Mouse (Mus musculus) embryonic facial prominence, embryonic 15.5 days (tissue): ENCODE results near the gene Ctsw. TPM values are rescaled to one million over a fixed set of nuclear protein-coding genes. Genes with fewer than 3 reads are reported as not detected.
A peak's percentile ranks its signal among the peaks of the same experiment; 100 is the strongest.

Experiments
- ATAC-seq: fragments of 200-750 bp; cut with Nextera tagmentation; 2 replicates; pipeline ENCODE4 v1.8.0; 2017; ENCODE audit warnings: low read depth, moderate TSS enrichment; ENCODE audit not compliant: insufficient number of reproducible peaks, low FRiP score, low TSS enrichment
- H3K27ac ChIP-seq: fragments of 300-500 bp; sonication (generic); replicated peaks from 2 replicates; pipeline ENCODE4 v1.5.1; 2015; ENCODE audit warnings: mild to moderate bottlenecking, inconsistent platforms
- H3K27me3 ChIP-seq: fragments of 300-500 bp; sonication (generic); 2 replicates; pipeline ENCODE4 v1.6.1; 2015; ENCODE audit warnings: inconsistent platforms
- H3K36me3 ChIP-seq: fragments of 300-500 bp; sonication (generic); 2 replicates; pipeline ENCODE4 v1.6.1; 2015; ENCODE audit warnings: mild to moderate bottlenecking, inconsistent platforms
- H3K4me1 ChIP-seq: fragments of 300-500 bp; sonication (generic); 2 replicates; pipeline ENCODE4 v1.6.1; 2015; ENCODE audit warnings: inconsistent platforms
- H3K4me2 ChIP-seq: fragments of 300-500 bp; sonication (generic); replicated peaks from 2 replicates; pipeline ENCODE4 v1.6.1; 2015; ENCODE audit warnings: mild to moderate bottlenecking, inconsistent platforms
- H3K4me3 ChIP-seq: fragments of 300-500 bp; sonication (generic); replicated peaks from 2 replicates; pipeline ENCODE4 v1.5.1; 2015; ENCODE audit warnings: mild to moderate bottlenecking, inconsistent platforms
- H3K9ac ChIP-seq: fragments of 300-500 bp; sonication (generic); 2 replicates; pipeline ENCODE4 v1.6.1; 2015; ENCODE audit warnings: inconsistent platforms
- H3K9me3 ChIP-seq: fragments of 300-500 bp; sonication (generic); replicated peaks from 2 replicates; pipeline ENCODE4 v1.6.1; 2016; ENCODE audit warnings: inconsistent platforms
- WGBS: fragments of 180-500 bp; shearing (Covaris S2); methylation state at CpG from one replicate; pipeline ENCODE4 v1.1.7; 2015; 5-methylcytosine and 5-hydroxymethylcytosine counted together
- polyA plus RNA-seq: library from polyadenylated mRNA; unstranded; fragments of >200 nt; fragmentation: Nextera tagmentation; extraction: Ambion mirVana; gene quantifications from 2 replicates; pipeline ENCODE4 v1.2.1, GENCODE M21; 2015

The Ctsw gene
- polyA plus RNA-seq, 1 experiment from 2014 or later: 1.4 TPM

GRCm38 (mm10) chr19:5474281-5475068, 6.2 kb upstream of the Ctsw start:
- Histone ChIP-seq H3K27me3 (no peaks in the 10 kb centered on the region), H3K4me3 (peak overlapping the region; percentile 65), H3K4me2 (peak overlapping the region; percentile 82), H3K9me3 (no peaks in the 10 kb centered on the region), H3K4me1 (peaks cover 39% of the 10 kb centered on the region), H3K9ac (peak overlapping the region; percentile 74), H3K36me3 (peaks cover 30% of the 10 kb centered on the region), H3K27ac (peak overlapping the region; percentile 93)
- peak; percentile 55 for ATAC-seq
- under 1% methylated on average over 51 of the region's 68 CpGs for WGBS

GRCm38 (mm10) chr19:5473720-5474119, 5.4 kb upstream of the Ctsw start, which contains the start of gene Efemp2:
Gene Efemp2, plus strand, starts transcription at chr19:5473954.
- Histone ChIP-seq H3K27me3 (no peaks in the 10 kb centered on the region), H3K9me3 (no peaks in the 10 kb centered on the region), H3K4me3 (peak within 1 kb of the TSS; percentile 65), H3K9ac (peak within 1 kb of the TSS; percentile 74), H3K4me2 (peak within 1 kb of the TSS; percentile 82), H3K4me1 (peaks cover 39% of the 10 kb centered on the region), H3K36me3 (peaks cover 22% of the 10 kb centered on the region), H3K27ac (peak within 1 kb of the TSS; percentile 93)
- peak; percentile 70 for ATAC-seq
- under 1% methylated on average over 22 of the region's 22 CpGs for WGBS

- no peak overlapping the region for H3K4me3 ChIP-seq
- peaks cover 42% of the 10 kb centered on the region for H3K4me1 ChIP-seq
- no peak for ATAC-seq
- WGBS: 76% methylated on average over 3 of the region's 3 CpGs
- no peaks in the 10 kb centered on the region for H3K27me3 ChIP-seq
- peak overlapping the region; percentile 93; the same call in 1 of the 2 replicates for H3K27ac ChIP-seq
- no peak overlapping the region for H3K9ac ChIP-seq
- H3K9me3 ChIP-seq: no peaks in the 10 kb centered on the region
- H3K4me2 ChIP-seq: no peak overlapping the region
- peaks cover 16% of the 10 kb centered on the region for H3K36me3 ChIP-seq
These were observed 4.5 kb upstream of the Ctsw start for GRCm38 (mm10) chr19:5472857-5473256.

- Histone ChIP-seq H3K9me3 (no peaks in the 10 kb centered on the region), H3K9ac (no peak overlapping the region), H3K27ac (peak overlapping the region; percentile 65; the same call in 1 of the 2 replicates), H3K27me3 (no peaks in the 10 kb centered on the region), H3K4me1 (peaks cover 35% of the 10 kb centered on the region), H3K36me3 (peaks cover 16% of the 10 kb centered on the region), H3K4me3 (no peak overlapping the region), H3K4me2 (no peak overlapping the region)
- WGBS: 31% methylated on average over 5 of the region's 5 CpGs
- ATAC-seq: no peak
These were observed 3.5 kb upstream of the Ctsw start for GRCm38 (mm10) chr19:5471846-5472245.

GRCm38 (mm10) chr19:5466916-5467500, 1.3 kb downstream of the Ctsw start:
- no peak for ATAC-seq
- Histone ChIP-seq H3K4me3 (no peak overlapping the region), H3K4me1 (peaks cover 14% of the 10 kb centered on the region), H3K27ac (no peak overlapping the region), H3K36me3 (peaks cover 51% of the 10 kb centered on the region), H3K27me3 (no peaks in the 10 kb centered on the region), H3K9ac (no peak overlapping the region), H3K4me2 (no peak overlapping the region), H3K9me3 (no peaks in the 10 kb centered on the region)
- 93% methylated on average over 6 of the region's 6 CpGs for WGBS

- Histone ChIP-seq H3K4me2 (no peak overlapping the region), H3K4me3 (no peak overlapping the region), H3K27ac (no peak overlapping the region), H3K4me1 (peaks cover 28% of the 10 kb centered on the region), H3K36me3 (peaks cover 56% of the 10 kb centered on the region), H3K9ac (no peak overlapping the region), H3K9me3 (no peaks in the 10 kb centered on the region), H3K27me3 (no peaks in the 10 kb centered on the region)
- ATAC-seq: no peak
- WGBS: 95% methylated on average over 8 of the region's 8 CpGs
These were observed 3.3 kb downstream of the Ctsw start for GRCm38 (mm10) chr19:5465037-5465436.

- Histone ChIP-seq H3K9me3 (no peaks in the 10 kb centered on the region), H3K27me3 (peaks cover 2% of the 10 kb centered on the region; the same call in 1 of the 2 replicates), H3K4me3 (peak overlapping the region; percentile 31), H3K4me2 (peak overlapping the region; percentile 46), H3K9ac (peak overlapping the region; percentile 15; the same call in 1 of the 2 replicates), H3K4me1 (peaks cover 32% of the 10 kb centered on the region), H3K27ac (peak overlapping the region; percentile 40), H3K36me3 (peaks cover 56% of the 10 kb centered on the region)
- WGBS: 35% methylated on average over 15 of the region's 15 CpGs
- peak; percentile 29; the same call in 1 of the 2 replicates for ATAC-seq
These were observed 4.3 kb downstream of the Ctsw start for GRCm38 (mm10) chr19:5463791-5464562.

GRCm38 (mm10) chr19:5463212-5463611, 5.1 kb downstream of the Ctsw start:
- Histone ChIP-seq H3K4me2 (no peak overlapping the region), H3K36me3 (peaks cover 56% of the 10 kb centered on the region), H3K27me3 (peaks cover 4% of the 10 kb centered on the region; the same call in 1 of the 2 replicates), H3K4me3 (no peak overlapping the region), H3K9ac (no peak overlapping the region), H3K9me3 (no peaks in the 10 kb centered on the region), H3K27ac (no peak overlapping the region), H3K4me1 (peaks cover 31% of the 10 kb centered on the region)
- no peak for ATAC-seq
- 87% methylated on average over 9 of the region's 9 CpGs for WGBS

- peaks cover 40% of the 10 kb centered on the region for H3K36me3 ChIP-seq
- H3K4me1 ChIP-seq: peaks cover 45% of the 10 kb centered on the region
- 84% methylated on average over 6 of the region's 6 CpGs for whole genome bisulfite sequencing
- peak overlapping the region; percentile 89 for H3K4me3 ChIP-seq
- no peaks in the 10 kb centered on the region for H3K9me3 ChIP-seq
- no peak for ATAC-seq
- 0 out of 2 replicates have a peak overlapping the region, but pooled peaks have one; percentile 66 for H3K9ac ChIP-seq
- H3K27me3 ChIP-seq: peaks cover 4% of the 10 kb centered on the region; the same call in 1 of the 2 replicates
- peak overlapping the region; percentile 86 for H3K4me2 ChIP-seq
- no peak overlapping the region for H3K27ac ChIP-seq
These were observed 6.9 kb downstream of the Ctsw start for GRCm38 (mm10) chr19:5461411-5461810.

GRCm38 (mm10) chr19:5460465-5460911, 7.8 kb downstream of the Ctsw start, which contains the start of gene Fibp:
Gene Fibp, plus strand, starts transcription at chr19:5460615.
- under 1% methylated on average over 32 of the region's 32 CpGs for WGBS
- peaks cover 30% of the 10 kb centered on the region for H3K36me3 ChIP-seq
- peak within 1 kb of the TSS; percentile 89 for H3K4me3 ChIP-seq
- H3K27ac ChIP-seq: peak within 1 kb of the TSS; percentile 84
- H3K4me2 ChIP-seq: peak within 1 kb of the TSS; percentile 86
- peak within 1 kb of the TSS; percentile 66 for H3K9ac ChIP-seq
- ATAC-seq: peak; percentile 46
- peaks cover 4% of the 10 kb centered on the region; the same call in 1 of the 2 replicates for H3K27me3 ChIP-seq
- peaks cover 55% of the 10 kb centered on the region for H3K4me1 ChIP-seq
- H3K9me3 ChIP-seq: no peaks in the 10 kb centered on the region
